Mouse (Mus musculus): ENCODE measurements around the gene Cdhr2. TPM values are rescaled to one million over a fixed set of nuclear protein-coding genes. Genes with fewer than 3 reads are reported as not detected.

The Cdhr2 gene
- 0.25 and 0.29 TPM in 2 replicates for polyA plus RNA-seq (2012; rRNA removed)

DNA sequence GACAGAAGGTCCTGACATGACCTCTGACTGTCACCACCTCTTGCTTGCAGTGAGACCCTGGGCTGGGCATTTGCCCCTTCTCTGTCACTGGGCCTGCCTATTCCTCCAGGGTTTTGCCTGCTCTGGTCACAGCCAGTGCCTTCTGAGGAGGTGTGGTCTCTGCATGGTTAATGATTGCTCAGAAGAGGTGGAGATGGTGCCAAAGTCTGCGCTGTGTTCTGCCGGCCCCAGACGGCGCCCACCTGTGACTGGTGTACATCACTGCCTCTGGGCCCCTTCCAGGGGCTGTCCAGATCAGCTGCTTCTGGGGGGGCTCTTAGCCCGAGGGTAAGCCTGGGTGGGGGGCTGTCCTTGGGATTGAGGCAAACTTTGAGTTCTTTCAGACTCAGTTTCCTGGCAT is at the start of gene Cdhr2:
Gene Cdhr2 (plus strand): TSS at position 219 of the 400 bp plus-strand sequence.
- TF ChIP-seq POLR2A (IDR thresholded peaks at IDR 0.05; ENCODE audit: extremely low read depth, insufficient read depth, low read length) (no peak), CTCF (IDR thresholded peaks at IDR 0.05; ENCODE audit: extremely low read depth, insufficient read depth, low read length) (no peak)
- H3K4me3 ChIP-seq (ENCODE audit: insufficient read depth, low read length) = no peak within 1 kb of the TSS
- H3K27ac ChIP-seq (ENCODE audit: insufficient read depth, low read length) = no peak within 1 kb of the TSS
- H3K4me1 ChIP-seq (ENCODE audit: control insufficient read depth, insufficient read depth, low read length) = no peaks in the 10 kb centered on the region

DNA sequence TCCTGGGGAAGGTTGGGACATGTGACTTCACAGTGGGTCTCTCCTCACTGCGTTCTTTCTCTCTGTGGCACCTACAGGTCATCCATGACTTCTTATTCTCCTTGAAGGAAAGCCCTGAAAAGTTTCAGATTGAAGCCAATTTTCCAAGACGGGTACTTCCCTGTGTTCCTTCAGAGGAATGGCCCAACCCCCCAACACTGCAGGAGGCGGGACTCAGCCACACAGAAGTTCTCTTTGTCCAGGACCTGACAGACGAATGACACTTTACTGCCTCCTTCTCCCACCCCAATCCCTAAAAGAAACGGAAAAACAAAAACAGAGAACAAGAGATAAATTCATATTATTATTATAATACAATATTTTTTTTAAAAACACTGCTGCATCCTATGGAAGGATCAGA is 40.4 kb upstream of the Cdhr2 start:
- H3K4me3 ChIP-seq (ENCODE audit: insufficient read depth, low read length) = no peak overlapping the region
- H3K4me1 ChIP-seq (ENCODE audit: control insufficient read depth, insufficient read depth, low read length) = no peaks in the 10 kb centered on the region
- no peak overlapping the region for H3K27ac ChIP-seq (ENCODE audit: insufficient read depth, low read length)
- TF ChIP-seq CTCF (IDR thresholded peaks at IDR 0.05; ENCODE audit: extremely low read depth, insufficient read depth, low read length) = no peak
- TF ChIP-seq POLR2A (IDR thresholded peaks at IDR 0.05; ENCODE audit: extremely low read depth, insufficient read depth, low read length) = no peak

DNA sequence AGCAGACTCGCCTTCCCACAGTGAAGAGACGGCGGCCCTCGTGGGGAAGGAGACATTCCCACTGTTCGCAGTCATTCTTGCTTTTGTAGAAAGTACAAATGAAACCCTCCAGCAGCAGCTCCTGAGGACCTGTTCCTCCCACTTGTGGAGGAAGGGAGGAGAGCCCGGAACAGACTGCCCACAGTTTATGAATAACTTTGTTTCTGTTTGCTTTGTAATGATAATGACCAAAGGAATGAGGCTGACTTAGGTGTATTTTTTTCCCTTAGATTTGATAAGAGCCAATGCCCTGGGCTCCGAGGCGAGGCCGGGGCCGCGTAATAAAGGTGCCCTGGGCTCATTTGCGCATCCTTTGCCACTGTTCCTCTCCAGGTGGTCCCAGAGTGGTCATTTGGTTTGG is 39.9 kb upstream of the Cdhr2 start:
- no peak for TF ChIP-seq CTCF (IDR thresholded peaks at IDR 0.05; ENCODE audit: extremely low read depth, insufficient read depth, low read length)
- no peak for TF ChIP-seq POLR2A (IDR thresholded peaks at IDR 0.05; ENCODE audit: extremely low read depth, insufficient read depth, low read length)
- H3K4me1 ChIP-seq (ENCODE audit: control insufficient read depth, insufficient read depth, low read length) = no peaks in the 10 kb centered on the region
- H3K4me3 ChIP-seq (ENCODE audit: insufficient read depth, low read length) = no peak overlapping the region
- H3K27ac ChIP-seq (ENCODE audit: insufficient read depth, low read length) = no peak overlapping the region

GRCm38 (mm10) chr13:54663999-54664398 is 37.3 kb upstream of the Cdhr2 start:
- no peak overlapping the region for H3K4me3 ChIP-seq (ENCODE audit: insufficient read depth, low read length)
- no peak for TF ChIP-seq POLR2A (IDR thresholded peaks at IDR 0.05; ENCODE audit: extremely low read depth, insufficient read depth, low read length)
- TF ChIP-seq CTCF (IDR thresholded peaks at IDR 0.05; ENCODE audit: extremely low read depth, insufficient read depth, low read length) = no peak
- no peak overlapping the region for H3K27ac ChIP-seq (ENCODE audit: insufficient read depth, low read length)
- no peaks in the 10 kb centered on the region for H3K4me1 ChIP-seq (ENCODE audit: control insufficient read depth, insufficient read depth, low read length)

DNA sequence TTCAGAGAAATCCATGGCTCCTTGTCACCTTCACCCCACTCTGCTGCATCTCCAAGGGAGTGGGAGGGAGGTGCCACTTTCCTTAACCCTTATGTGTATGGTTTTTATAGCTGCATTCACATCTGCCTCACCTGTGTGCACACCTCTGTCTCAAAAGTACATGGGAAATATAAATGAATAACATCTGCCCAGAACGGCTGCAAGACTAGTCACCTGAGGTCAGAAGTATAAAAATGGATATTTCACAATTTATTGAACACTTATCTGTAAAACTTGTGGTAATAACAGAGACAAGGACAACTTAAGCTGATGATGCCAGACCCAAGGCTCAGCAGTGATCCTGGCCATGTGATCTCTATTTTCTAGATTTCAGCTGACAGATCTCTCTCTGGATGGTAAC is 36.8 kb upstream of the Cdhr2 start:
- Histone ChIP-seq H3K4me3 (ENCODE audit: insufficient read depth, low read length) (no peak overlapping the region), H3K4me1 (ENCODE audit: control insufficient read depth, insufficient read depth, low read length) (no peaks in the 10 kb centered on the region), H3K27ac (ENCODE audit: insufficient read depth, low read length) (no peak overlapping the region)
- TF ChIP-seq POLR2A (IDR thresholded peaks at IDR 0.05; ENCODE audit: extremely low read depth, insufficient read depth, low read length) (no peak), CTCF (IDR thresholded peaks at IDR 0.05; ENCODE audit: extremely low read depth, insufficient read depth, low read length) (no peak)

GRCm38 (mm10) chr13:54665062-54665461 is 36.2 kb upstream of the Cdhr2 start:
- Histone ChIP-seq H3K4me1 (ENCODE audit: control insufficient read depth, insufficient read depth, low read length) (no peaks in the 10 kb centered on the region), H3K4me3 (ENCODE audit: insufficient read depth, low read length) (no peak overlapping the region), H3K27ac (ENCODE audit: insufficient read depth, low read length) (no peak overlapping the region)
- TF ChIP-seq POLR2A (IDR thresholded peaks at IDR 0.05; ENCODE audit: extremely low read depth, insufficient read depth, low read length) (no peak), CTCF (IDR thresholded peaks at IDR 0.05; ENCODE audit: extremely low read depth, insufficient read depth, low read length) (no peak)

- no peaks in the 10 kb centered on the region for H3K4me1 ChIP-seq (ENCODE audit: control insufficient read depth, insufficient read depth, low read length)
- H3K27ac ChIP-seq (ENCODE audit: insufficient read depth, low read length) = no peak overlapping the region
- TF ChIP-seq CTCF (IDR thresholded peaks at IDR 0.05; ENCODE audit: extremely low read depth, insufficient read depth, low read length) (no peak), POLR2A (IDR thresholded peaks at IDR 0.05; ENCODE audit: extremely low read depth, insufficient read depth, low read length) (no peak)
- H3K4me3 ChIP-seq (ENCODE audit: insufficient read depth, low read length) = no peak overlapping the region
Measured at GRCm38 (mm10) chr13:54670491-54670890, 30.8 kb upstream of the Cdhr2 start.

GRCm38 (mm10) chr13:54675895-54676590 is 25.2 kb upstream of the Cdhr2 start:
- Histone ChIP-seq H3K4me3 (ENCODE audit: insufficient read depth, low read length) (no peak overlapping the region), H3K27ac (ENCODE audit: insufficient read depth, low read length) (no peak overlapping the region), H3K4me1 (ENCODE audit: control insufficient read depth, insufficient read depth, low read length) (no peaks in the 10 kb centered on the region)
- no peak for TF ChIP-seq CTCF (IDR thresholded peaks at IDR 0.05; ENCODE audit: extremely low read depth, insufficient read depth, low read length)
- TF ChIP-seq POLR2A (IDR thresholded peaks at IDR 0.05; ENCODE audit: extremely low read depth, insufficient read depth, low read length) = no peak

GRCm38 (mm10) chr13:54678263-54678662 is 23.0 kb upstream of the Cdhr2 start:
- no peak overlapping the region for H3K4me3 ChIP-seq (ENCODE audit: insufficient read depth, low read length)
- H3K4me1 ChIP-seq (ENCODE audit: control insufficient read depth, insufficient read depth, low read length) = no peaks in the 10 kb centered on the region
- H3K27ac ChIP-seq (ENCODE audit: insufficient read depth, low read length) = no peak overlapping the region
- no peak for TF ChIP-seq POLR2A (IDR thresholded peaks at IDR 0.05; ENCODE audit: extremely low read depth, insufficient read depth, low read length)
- TF ChIP-seq CTCF (IDR thresholded peaks at IDR 0.05; ENCODE audit: extremely low read depth, insufficient read depth, low read length) = no peak

DNA sequence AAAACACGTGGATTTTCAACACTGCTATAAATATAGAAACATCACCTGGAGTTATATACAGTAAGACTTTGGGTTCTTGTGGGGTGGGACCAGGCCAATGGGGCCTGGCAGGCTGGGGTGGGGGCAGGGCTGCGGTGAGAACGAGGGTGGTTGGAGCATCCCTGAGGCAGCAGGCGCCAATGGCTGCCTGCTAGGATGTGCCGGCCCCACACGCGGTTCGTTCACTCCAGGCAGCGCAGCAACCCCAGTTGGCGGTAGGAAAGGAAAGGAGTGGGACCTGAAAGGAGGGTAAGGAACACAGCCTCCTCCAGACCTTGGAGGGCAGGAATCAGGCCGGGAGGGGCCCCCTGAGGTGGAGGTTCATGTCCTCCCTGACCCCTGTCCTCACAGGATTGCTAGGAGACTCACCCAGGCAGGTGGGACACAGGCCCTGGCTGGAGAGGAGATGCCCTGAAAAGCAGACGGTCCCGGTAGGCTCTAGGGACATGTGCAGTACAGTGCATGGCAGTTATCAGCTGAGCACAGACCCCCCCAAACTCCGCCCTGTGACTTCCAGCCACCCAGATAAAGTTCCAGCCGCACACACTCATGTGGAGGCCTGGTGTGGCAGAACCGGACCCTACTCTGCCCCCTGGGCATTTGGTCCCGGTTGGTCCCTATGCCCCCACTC is 20.9 kb upstream of the Cdhr2 start:
- no peak for TF ChIP-seq CTCF (IDR thresholded peaks at IDR 0.05; ENCODE audit: extremely low read depth, insufficient read depth, low read length)
- TF ChIP-seq POLR2A (IDR thresholded peaks at IDR 0.05; ENCODE audit: extremely low read depth, insufficient read depth, low read length) = no peak
- no peak overlapping the region for H3K4me3 ChIP-seq (ENCODE audit: insufficient read depth, low read length)
- H3K27ac ChIP-seq (ENCODE audit: insufficient read depth, low read length) = no peak overlapping the region
- H3K4me1 ChIP-seq (ENCODE audit: control insufficient read depth, insufficient read depth, low read length) = peaks cover 1% of the 10 kb centered on the region; the same call in 1 of the 2 replicates

All from cortical plate, adult 2 months (tissue).